Mouse (Mus musculus): Measurements from ENCODE around the gene Fth1.
A peak's percentile ranks its signal among the peaks of the same experiment; 100 is the strongest.
"Not testable (repeated sequence)": the region's sequence is repeated elsewhere in the genome, so short reads cannot be mapped to it uniquely, and the experiment has no call there.

Gene Fth1

DNA sequence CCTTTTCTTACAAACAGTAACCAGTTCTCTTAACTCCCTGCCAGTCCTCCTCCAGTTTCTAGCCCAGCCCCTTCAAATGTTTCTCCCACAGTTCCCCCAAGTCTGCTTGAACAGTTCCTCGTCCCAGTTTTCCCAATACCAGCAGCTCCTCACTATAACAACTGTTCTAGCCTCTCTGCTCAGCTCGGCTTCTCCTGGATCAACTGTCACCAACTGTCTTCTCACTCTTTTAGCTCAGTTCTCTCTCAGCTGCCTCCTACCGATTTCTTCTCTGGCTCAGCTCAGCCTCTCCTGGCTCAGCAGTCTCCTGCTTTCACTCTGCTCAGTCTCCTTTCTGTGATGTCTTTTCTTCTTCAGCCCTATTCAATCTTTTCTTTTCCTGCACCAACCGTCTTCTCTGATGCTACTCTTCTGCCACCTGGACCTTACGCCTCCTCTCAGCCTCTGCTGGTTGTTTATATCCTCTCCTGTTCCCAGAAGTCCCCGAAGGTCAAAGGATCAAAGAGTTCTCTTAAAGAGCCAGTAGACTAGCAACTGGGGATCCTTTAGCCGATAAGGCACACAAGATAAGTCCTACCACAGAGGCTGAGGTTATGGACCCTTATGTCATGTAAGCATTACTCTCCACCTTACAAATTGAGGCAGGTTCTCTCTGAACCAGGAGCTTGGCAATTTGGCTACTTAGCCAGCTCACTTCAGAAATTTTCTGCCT, 16.0 kb upstream of the Fth1 start:
- no peak for DNase-seq (ENCODE audit: low spot score)

DNA sequence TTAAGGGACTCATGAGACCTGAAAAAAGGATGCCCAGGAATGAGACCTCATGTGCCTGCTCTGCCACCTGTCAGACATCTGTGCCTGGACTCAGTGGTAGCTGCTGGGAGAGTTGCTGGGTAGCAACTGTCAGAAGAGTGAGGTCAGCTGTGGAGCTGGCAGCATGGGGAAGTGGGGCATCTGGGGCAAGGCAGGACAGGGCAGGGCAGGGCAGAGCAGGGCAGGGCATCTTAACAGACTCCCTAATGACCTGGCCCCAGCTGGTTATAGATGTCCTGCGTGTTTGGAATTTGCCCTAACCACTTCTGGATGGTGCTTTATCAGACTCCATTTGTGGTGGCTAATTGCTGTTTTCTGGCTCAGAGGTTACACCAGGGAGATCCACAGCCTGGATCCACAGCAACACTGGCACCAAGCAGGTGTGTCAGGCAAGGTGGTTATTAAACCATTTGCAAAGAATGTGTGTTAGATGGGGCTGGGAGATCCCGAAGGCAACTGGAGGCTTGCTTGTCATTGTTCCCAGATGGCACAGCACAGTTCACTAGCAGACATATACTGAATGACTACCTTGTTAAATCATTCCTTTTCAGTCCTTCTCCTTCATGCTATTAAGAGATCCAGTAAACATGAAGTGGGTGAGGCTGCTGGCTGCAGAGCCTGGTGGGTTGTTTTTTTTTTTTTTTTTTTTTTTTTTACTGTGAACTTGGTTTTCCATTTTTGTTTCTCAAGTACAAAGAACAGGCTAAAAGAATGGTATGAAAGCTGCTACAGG, 14.1 kb upstream of the Fth1 start:
- DNase-seq (ENCODE audit: low spot score), result no peak

DNA sequence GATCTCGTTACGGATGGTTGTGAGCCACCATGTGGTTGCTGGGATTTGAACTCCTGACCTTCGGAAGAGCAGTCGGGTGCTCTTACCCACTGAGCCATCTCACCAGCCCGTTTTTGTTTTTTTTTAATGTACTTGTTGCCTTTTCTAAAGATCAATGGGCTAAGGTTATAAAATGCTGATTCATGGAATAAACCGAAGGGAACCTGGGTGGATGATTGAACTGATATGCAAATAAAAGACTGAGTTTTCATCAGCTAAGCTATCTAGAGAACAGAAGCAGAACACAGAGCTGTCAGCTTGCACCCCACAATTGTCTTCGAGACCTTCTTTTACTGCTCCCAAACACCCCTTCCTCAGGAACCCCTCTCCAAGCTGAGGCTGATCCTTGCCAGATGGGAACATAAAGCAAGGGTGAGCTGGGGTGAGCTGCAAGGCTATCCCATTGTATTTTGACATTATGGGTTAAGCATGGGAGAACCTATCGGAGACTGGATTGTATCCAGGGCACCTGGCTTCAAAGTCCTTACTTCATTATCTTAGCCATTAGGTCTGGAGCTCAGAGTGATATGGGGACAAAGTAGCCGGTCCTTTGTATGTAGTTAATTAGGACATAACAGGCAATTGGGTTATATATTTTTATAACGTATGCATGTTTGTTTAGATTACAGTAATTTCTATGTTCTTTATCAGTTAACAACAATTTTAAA, 12.2 kb upstream of the Fth1 start:
- no peak for DNase-seq (ENCODE audit: low spot score)

GRCm38 (mm10) chr19:9974853-9975252, 5.5 kb upstream of the Fth1 start:
- DNase-seq (ENCODE audit: low spot score), result not testable (repeated sequence)

- no peak for DNase-seq (ENCODE audit: low spot score)
These were observed 3.3 kb upstream of the Fth1 start for GRCm38 (mm10) chr19:9977085-9977484.

DNA sequence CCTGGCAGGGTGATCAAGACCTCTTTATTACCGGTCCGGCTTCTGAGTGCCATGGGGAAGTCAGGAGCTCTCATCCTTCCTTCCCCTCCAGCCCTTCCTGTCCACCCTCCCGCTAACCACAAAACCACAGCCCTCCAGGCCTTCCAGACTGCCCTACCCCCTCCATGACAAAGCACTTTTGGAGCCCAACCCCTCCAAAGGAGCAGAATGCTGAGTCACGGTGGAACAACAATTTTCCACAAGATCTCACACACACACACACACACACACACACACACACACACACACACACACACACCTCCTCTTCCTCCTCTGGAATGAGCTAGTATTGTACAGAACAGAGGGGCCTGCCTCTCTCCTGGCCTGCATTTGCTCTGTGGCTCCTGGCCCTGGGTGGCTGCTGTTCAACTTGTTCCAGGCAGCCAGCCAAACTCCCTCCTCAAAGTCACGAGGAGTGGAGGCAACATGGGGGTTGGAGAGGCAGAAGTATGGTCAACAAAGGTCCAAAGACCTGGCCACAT, 1.9 kb upstream of the Fth1 start:
- peak; percentile 68 for DNase-seq (ENCODE audit: low spot score)

GRCm38 (mm10) chr19:9979156-9979555, 1.2 kb upstream of the Fth1 start:
- DNase-seq (ENCODE audit: low spot score), result no peak

DNA sequence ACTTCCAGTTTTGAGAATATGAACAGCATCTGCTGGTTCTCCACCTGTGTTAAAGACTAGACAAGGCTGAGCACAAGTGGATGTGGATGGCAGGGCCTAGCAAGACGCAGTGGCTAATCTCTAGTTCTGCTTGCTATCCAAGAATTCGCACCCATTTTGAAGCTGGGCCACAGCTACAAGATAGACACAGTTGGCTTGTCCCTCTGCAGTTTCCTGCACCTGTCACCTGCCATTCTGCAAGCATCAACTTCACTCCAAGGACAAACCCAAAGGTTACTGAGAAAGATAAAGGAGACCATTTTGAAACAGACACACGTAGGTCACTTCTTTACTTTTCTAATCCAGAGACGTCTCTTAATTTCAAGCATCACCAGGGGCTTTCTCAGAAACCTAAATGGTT, 1.2 kb downstream of the Fth1 start:
- no peak for DNase-seq (ENCODE audit: low spot score)

- peak; percentile 91 for DNase-seq (ENCODE audit: low spot score)
These were observed 1.9 kb downstream of the Fth1 start for GRCm38 (mm10) chr19:9982151-9982851.

GRCm38 (mm10) chr19:9982852-9983542, 2.6 kb downstream of the Fth1 start:
- DNase-seq (ENCODE audit: low spot score), result peak; percentile 61

GRCm38 (mm10) chr19:9984111-9985055, 4.0 kb downstream of the Fth1 start:
- DNase-seq (ENCODE audit: low spot score), result no peak

DNA sequence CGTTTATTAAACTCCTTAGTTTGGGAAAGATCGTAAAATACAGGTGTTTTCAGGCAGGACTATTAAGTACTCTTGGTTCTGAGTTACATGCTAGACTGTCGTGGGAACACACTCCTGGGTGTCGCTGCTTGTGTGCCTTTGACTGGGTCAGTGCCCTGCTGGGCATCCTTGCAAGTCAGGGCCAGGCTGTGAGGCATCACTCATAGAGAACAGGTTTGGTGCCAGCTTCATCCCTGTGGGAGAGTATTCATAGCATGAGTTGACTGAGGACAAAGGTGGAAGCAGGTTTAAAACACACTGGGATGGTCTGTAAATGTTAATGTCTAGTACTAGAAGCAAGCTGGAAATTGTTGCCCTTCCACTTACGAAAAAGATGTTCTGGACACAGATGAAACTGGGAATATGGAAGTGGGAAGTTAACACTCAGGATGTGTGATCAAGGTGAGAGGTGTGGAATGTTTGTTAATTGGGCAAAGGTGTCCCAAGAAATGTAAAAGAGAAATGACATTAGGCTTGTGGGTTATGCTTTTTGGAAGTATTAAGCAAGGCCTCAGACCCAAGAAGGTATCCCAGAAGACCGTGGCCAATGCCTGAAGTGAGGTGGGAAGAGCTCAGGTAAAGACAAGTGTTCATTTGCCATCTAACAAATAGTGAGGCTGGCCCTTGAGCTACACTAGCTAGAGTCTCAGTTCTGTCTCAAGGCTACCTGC, 4.9 kb downstream of the Fth1 start:
- no peak for DNase-seq (ENCODE audit: low spot score)

DNA sequence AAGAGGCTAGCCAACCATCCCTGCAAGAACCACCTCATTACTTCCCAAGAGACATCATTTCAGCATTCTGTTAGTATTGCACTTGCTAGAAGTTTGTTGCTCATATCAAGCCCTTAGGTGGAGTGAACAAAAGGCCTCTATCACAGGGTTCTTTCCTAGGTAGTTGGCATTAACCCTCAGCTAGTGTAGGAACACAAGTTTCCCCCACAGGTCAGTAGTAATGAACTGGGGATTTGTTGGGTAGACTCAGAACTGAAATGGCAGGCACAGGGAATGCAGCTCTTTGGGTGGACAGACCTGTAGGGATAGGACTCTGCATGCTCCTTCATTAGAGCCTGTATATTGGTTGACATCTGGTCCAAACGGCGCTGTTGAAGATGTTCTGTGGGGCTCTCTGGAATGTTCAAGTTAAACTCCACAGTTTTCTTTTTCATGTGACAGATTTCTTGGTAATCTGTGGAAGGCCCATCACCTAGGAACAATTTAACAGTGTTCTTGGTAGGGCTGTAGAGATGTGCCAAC, 5.6 kb downstream of the Fth1 start:
- DNase-seq (ENCODE audit: low spot score), result no peak

GRCm38 (mm10) chr19:9987192-9987591, 6.8 kb downstream of the Fth1 start:
- no peak for DNase-seq (ENCODE audit: low spot score)

GRCm38 (mm10) chr19:9987593-9987992, 7.2 kb downstream of the Fth1 start:
- DNase-seq (ENCODE audit: low spot score), result no peak

- no peak for DNase-seq (ENCODE audit: low spot score)
These were observed 8.9 kb downstream of the Fth1 start for GRCm38 (mm10) chr19:9989171-9989883.

- no peak for DNase-seq (ENCODE audit: low spot score)
These were observed 9.5 kb downstream of the Fth1 start for GRCm38 (mm10) chr19:9989884-9990256.

GRCm38 (mm10) chr19:9991304-9991703, 10.9 kb downstream of the Fth1 start:
- peak; percentile 78 for DNase-seq (ENCODE audit: low spot score)

Data from ovary, postnatal 14 days (tissue).